Comparison of ENCODE assay signal across 13 mouse cellular contexts in the genomic region with DNA sequence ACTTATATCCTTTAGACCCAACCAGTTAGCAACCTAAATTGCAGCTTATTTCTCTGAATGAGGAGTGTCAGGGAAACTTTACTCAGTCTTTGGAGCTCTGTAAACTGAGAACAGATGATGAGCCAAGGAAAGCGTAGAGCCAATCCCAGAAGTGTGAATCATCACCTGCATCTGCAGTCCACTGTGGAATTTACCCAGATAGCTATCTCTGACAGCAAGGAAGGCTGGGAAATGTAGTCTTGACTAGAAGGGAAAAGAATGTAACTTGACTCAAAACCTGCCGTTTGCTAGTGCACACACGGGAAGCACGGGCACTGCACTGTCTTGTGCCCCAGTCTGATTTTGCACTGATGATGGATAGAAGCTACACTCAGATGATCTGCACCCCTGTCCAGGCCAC.
A peak's percentile ranks its signal among the peaks of the same experiment; 100 is the strongest.
DNase-seq lines count a peak whose midpoint lies in the region; ATAC-seq and TF ChIP-seq lines count a peak whose summit lies in the region.
"Had no signal": no experiment of that assay in that cellular context is flagged by ENCODE, and none has a peak within 500 bp of the region (broad histone marks: within the 10 kb centered on the region; RNA-seq: fewer than 3 reads in every experiment).

No protein-coding gene starts in this region.

- DNase-seq in adrenal gland, postnatal 14 days = peak; percentile 21
- DNase-seq in adrenal gland, postnatal 4 days (ENCODE audit: low spot score in 2 of 2) = no peak
- peak; percentile 68 for DNase-seq in right cerebral cortex, adult 18-20 months
- DNase-seq in right cerebral cortex, postnatal 4 days = no peak
- peak; percentile 25 to 52 for DNase-seq in layer of hippocampus, adult 2 months (ENCODE audit: low spot score in 2 of 2)
- DNase-seq in right cerebral cortex, postnatal 25 days = peak; percentile 30
- no peak for DNase-seq in kidney, adult 2 months
- DNase-seq: kidney, postnatal 36 days; thymus, postnatal 25 days had no signal

- TF ChIP-seq CTCF in layer of hippocampus, adult 2 months (conservative IDR thresholded peaks at IDR 0.05) = no peak
- no peak for TF ChIP-seq CTCF in kidney, adult 2 months (conservative IDR thresholded peaks at IDR 0.05; ENCODE audit: insufficient read depth, insufficient read length, low read depth, low read length)

- WGBS in kidney, adult 2 months = 34% methylated on average over 4 of the region's 4 CpGs
- 38% methylated on average over 4 of the region's 4 CpGs for WGBS in intestine, embryonic 16.5 days

- no peaks in the 10 kb centered on the region for H3K27me3 ChIP-seq in kidney, adult 2 months (replicated peaks; ENCODE audit: control insufficient read depth, insufficient read depth, low read length)
- no peaks in the 10 kb centered on the region for H3K27me3 ChIP-seq in intestine, embryonic 16.5 days (replicated peaks; ENCODE audit: control insufficient read depth, insufficient read depth, low read length)
- H3K27me3 ChIP-seq: forebrain, embryonic 15.5 days; limb, embryonic 15.5 days; midbrain, embryonic 12.5 days had no signal

- H3K27ac ChIP-seq in layer of hippocampus, adult 2 months = no peak overlapping the region
- H3K27ac ChIP-seq in kidney, adult 2 months (ENCODE audit: insufficient read depth, low read depth, low read length) = no peak overlapping the region
- H3K27ac ChIP-seq in intestine, embryonic 16.5 days (ENCODE audit: low read length) = no peak overlapping the region
- H3K27ac ChIP-seq: forebrain, embryonic 15.5 days; limb, embryonic 15.5 days; midbrain, embryonic 12.5 days had no signal

- H3K9me3 ChIP-seq in intestine, embryonic 16.5 days (ENCODE audit: control insufficient read depth, low read length) = no peaks in the 10 kb centered on the region
- H3K9me3 ChIP-seq: forebrain, embryonic 15.5 days; limb, embryonic 15.5 days; midbrain, embryonic 12.5 days had no signal

- no peaks in the 10 kb centered on the region for H3K4me1 ChIP-seq in kidney, adult 2 months (ENCODE audit: control insufficient read depth, insufficient read depth, low read length)
- H3K4me1 ChIP-seq in intestine, embryonic 16.5 days (ENCODE audit: control insufficient read depth, insufficient read depth, low read length) = no peaks in the 10 kb centered on the region
- H3K4me1 ChIP-seq: forebrain, embryonic 15.5 days; limb, embryonic 15.5 days; midbrain, embryonic 12.5 days had no signal

- H3K4me2 ChIP-seq in intestine, embryonic 16.5 days (ENCODE audit: low read depth, low read length) = no peak overlapping the region
- H3K4me2 ChIP-seq: forebrain, embryonic 15.5 days; limb, embryonic 15.5 days; midbrain, embryonic 12.5 days had no signal

- no peak overlapping the region for H3K9ac ChIP-seq in intestine, embryonic 16.5 days (ENCODE audit: low read depth, low read length)
- H3K9ac ChIP-seq: forebrain, embryonic 15.5 days; limb, embryonic 15.5 days; midbrain, embryonic 12.5 days had no signal

- no peaks in the 10 kb centered on the region for H3K36me3 ChIP-seq in kidney, adult 2 months (ENCODE audit: control insufficient read depth, insufficient read depth, low read length)
- H3K36me3 ChIP-seq in intestine, embryonic 16.5 days (ENCODE audit: control insufficient read depth, insufficient read depth, low read length) = no peaks in the 10 kb centered on the region
- H3K36me3 ChIP-seq: forebrain, embryonic 15.5 days; limb, embryonic 15.5 days; midbrain, embryonic 12.5 days had no signal

- no peak for ATAC-seq in intestine, embryonic 16.5 days
- ATAC-seq: forebrain, embryonic 15.5 days had no signal

- no peak overlapping the region for H3K4me3 ChIP-seq in layer of hippocampus, adult 2 months
- no peak overlapping the region for H3K4me3 ChIP-seq in kidney, adult 2 months (ENCODE audit: insufficient read depth, low read depth, low read length)
- H3K4me3 ChIP-seq in intestine, embryonic 16.5 days (ENCODE audit: low read length) = no peak overlapping the region
- H3K4me3 ChIP-seq: forebrain, embryonic 15.5 days; limb, embryonic 15.5 days; midbrain, embryonic 12.5 days had no signal

- no peak for TF ChIP-seq POLR2A in kidney, adult 2 months (IDR thresholded peaks at IDR 0.05; ENCODE audit: low read depth, low read length)

Comparison
In these comparisons a context has a peak if more than half of its experiments do, and no peak if none do; other contexts are left out.
1. DNase-seq: peak in adrenal gland, postnatal 14 days (single experiment), right cerebral cortex, adult 18-20 months (single experiment), layer of hippocampus, adult 2 months (2 of 2) and right cerebral cortex, postnatal 25 days (single experiment); none in adrenal gland, postnatal 4 days (0 of 2), right cerebral cortex, postnatal 4 days (single experiment) and kidney, adult 2 months (single experiment).